Mouse (Mus musculus): Measurements from ENCODE around the gene Irf3.

The Irf3 gene

GRCm38 (mm10) chr7:44974383-44975116 lies 22.9 kb upstream of the Irf3 start, which contains the start of gene Cpt1c:
Cpt1c (minus strand) TSS chr7:44974851.
- peak; percentile 78 for DNase-seq (ENCODE audit: low spot score)

GRCm38 (mm10) chr7:44975117-44975419 lies 22.4 kb upstream of the Irf3 start:
- DNase-seq (ENCODE audit: low spot score): no peak

GRCm38 (mm10) chr7:44978300-44978699 lies 19.1 kb upstream of the Irf3 start:
- no peak for DNase-seq (ENCODE audit: low spot score)

GRCm38 (mm10) chr7:44981539-44981938 lies 15.9 kb upstream of the Irf3 start:
- DNase-seq (ENCODE audit: low spot score): no peak

- peak; percentile 82 for DNase-seq (ENCODE audit: low spot score)
Measured at GRCm38 (mm10) chr7:44983085-44983484, 14.4 kb upstream of the Irf3 start.

- DNase-seq (ENCODE audit: low spot score): no peak
Measured at GRCm38 (mm10) chr7:44983944-44984832, 13.3 kb upstream of the Irf3 start.

- DNase-seq (ENCODE audit: low spot score): no peak
Measured at GRCm38 (mm10) chr7:44984833-44985164, 12.6 kb upstream of the Irf3 start.

- DNase-seq (ENCODE audit: low spot score): peak; percentile 77
Measured at GRCm38 (mm10) chr7:44985595-44986191, 11.8 kb upstream of the Irf3 start.

GRCm38 (mm10) chr7:44986192-44986878 lies 11.1 kb upstream of the Irf3 start, which contains the start of gene Prmt1:
Prmt1 (minus strand) TSS chr7:44986568.
- DNase-seq (ENCODE audit: low spot score): peak; percentile 96

- no peak for DNase-seq (ENCODE audit: low spot score)
Measured at GRCm38 (mm10) chr7:44986879-44987718, 10.3 kb upstream of the Irf3 start.

- DNase-seq (ENCODE audit: low spot score): no peak
Measured at GRCm38 (mm10) chr7:44996672-44997071, 776 bp upstream of the Irf3 start.

GRCm38 (mm10) chr7:44997940-44998428 lies 536 bp downstream of the Irf3 start:
- no peak for DNase-seq (ENCODE audit: low spot score)

- peak; percentile 54 for DNase-seq (ENCODE audit: low spot score)
Measured at GRCm38 (mm10) chr7:44998501-44998955, 1.1 kb downstream of the Irf3 start, which contains the start of gene Bcl2l12. Bcl2l12 (minus strand) TSS chr7:44998712.

GRCm38 (mm10) chr7:44999753-45000152 lies 2.3 kb downstream of the Irf3 start:
- DNase-seq (ENCODE audit: low spot score): no peak

- peak; percentile 47 for DNase-seq (ENCODE audit: low spot score)
Measured at GRCm38 (mm10) chr7:45000539-45001114, 3.2 kb downstream of the Irf3 start.

GRCm38 (mm10) chr7:45002440-45002839 lies 5.0 kb downstream of the Irf3 start:
- DNase-seq (ENCODE audit: low spot score): no peak

- no peak for DNase-seq (ENCODE audit: low spot score)
Measured at GRCm38 (mm10) chr7:45004546-45004945, 7.1 kb downstream of the Irf3 start.

GRCm38 (mm10) chr7:45005321-45005992 lies 8.0 kb downstream of the Irf3 start:
- no peak for DNase-seq (ENCODE audit: low spot score)

- no peak for DNase-seq (ENCODE audit: low spot score)
Measured at GRCm38 (mm10) chr7:45006503-45006902, 9.1 kb downstream of the Irf3 start.

- DNase-seq (ENCODE audit: low spot score): no peak
Measured at GRCm38 (mm10) chr7:45007141-45007540, 9.7 kb downstream of the Irf3 start.
